Mouse (Mus musculus) thymus, adult 2 months (tissue): ENCODE results near the gene Fgfr2. TPM values are rescaled to one million over a fixed set of nuclear protein-coding genes. Genes with fewer than 3 reads are reported as not detected.

ENCODE experiments used
- DNase-seq: peaks from one replicate; pipeline ENCODE4 v3.0.0; 2021
- H3K27ac ChIP-seq: fragments of 200-500 bp; 2 replicates; pipeline ENCODE4 v1.5.1; 2012; ENCODE audit warnings: low read length, control low read depth; ENCODE audit not compliant: control insufficient read depth, insufficient read depth
- H3K27me3 ChIP-seq: fragments of 200-500 bp; 2 replicates; pipeline ENCODE4 v1.6.1; 2012; ENCODE audit warnings: mild to moderate bottlenecking, low read length, moderate library complexity, mixed read lengths; ENCODE audit not compliant: control insufficient read depth, insufficient read depth
- H3K36me3 ChIP-seq: fragments of 200-500 bp; 2 replicates; pipeline ENCODE4 v1.6.1; 2012; ENCODE audit warnings: mild to moderate bottlenecking, low read length, moderate library complexity; ENCODE audit not compliant: control insufficient read depth, insufficient read depth
- H3K4me1 ChIP-seq: fragments of 200-500 bp; replicated peaks from 2 replicates; pipeline ENCODE4 v1.6.1; 2012; ENCODE audit warnings: low read length; ENCODE audit not compliant: control insufficient read depth, insufficient read depth
- H3K4me3 ChIP-seq: fragments of 200-500 bp; 2 replicates; pipeline ENCODE4 v1.5.1; 2012; ENCODE audit warnings: mild to moderate bottlenecking, low read length, control low read depth, moderate library complexity; ENCODE audit not compliant: control insufficient read depth, insufficient read depth
- CTCF ChIP-seq: fragments of 200-500 bp; IDR thresholded peaks from 2 replicates; pipeline ENCODE4 v1.5.1; 2012; ENCODE audit warnings: mild to moderate bottlenecking, control low read depth, low read length, moderate library complexity, borderline replicate concordance; ENCODE audit not compliant: control insufficient read depth, poor library complexity, insufficient read depth; ENCODE audit errors: extremely low read depth
- POLR2A ChIP-seq: fragments of 200-500 bp; IDR thresholded peaks from 2 replicates; pipeline ENCODE4 v1.6.1; 2012; ENCODE audit warnings: mild to moderate bottlenecking, low read length, control low read depth, moderate library complexity; ENCODE audit not compliant: control insufficient read depth, poor library complexity, insufficient read depth; ENCODE audit errors: extremely low read depth
- WGBS: fragments of 180-500 bp; shearing (Covaris S2); methylation state at CpG from one replicate; pipeline ENCODE4 v1.1.7; 2018; 5-methylcytosine and 5-hydroxymethylcytosine counted together
- polyA plus RNA-seq: library from polyadenylated mRNA; depleted of rRNA; stranded (reverse); fragments of >200 nt; gene quantifications from 2 replicates; pipeline ENCODE4 v1.2.3, GENCODE M21; 2012

The Fgfr2 gene
- polyA plus RNA-seq, 1 experiment, result 12.1 TPM

GRCm38 (mm10) chr7:131970255-131970654, 1152.9 kb downstream of the Fgfr2 start:
- Histone ChIP-seq H3K36me3 (no peaks in the 10 kb centered on the region), H3K27me3 (no peaks in the 10 kb centered on the region), H3K4me3 (no peak overlapping the region), H3K27ac (no peak overlapping the region), H3K4me1 (no peaks in the 10 kb centered on the region)
- WGBS, result 1% methylated on average over 3 of the region's 3 CpGs
- no peak for DNase-seq
- TF ChIP-seq CTCF (no peak), POLR2A (no peak)

- Histone ChIP-seq H3K36me3 (no peaks in the 10 kb centered on the region), H3K27ac (no peak overlapping the region), H3K4me1 (no peaks in the 10 kb centered on the region), H3K4me3 (no peak overlapping the region), H3K27me3 (no peaks in the 10 kb centered on the region)
- TF ChIP-seq CTCF (no peak), POLR2A (no peak)
- WGBS, result 16% methylated on average over 55 of the region's 57 CpGs
- DNase-seq, result no peak
Measured at GRCm38 (mm10) chr7:131966916-131967494, 1156.1 kb downstream of the Fgfr2 start.

DNA sequence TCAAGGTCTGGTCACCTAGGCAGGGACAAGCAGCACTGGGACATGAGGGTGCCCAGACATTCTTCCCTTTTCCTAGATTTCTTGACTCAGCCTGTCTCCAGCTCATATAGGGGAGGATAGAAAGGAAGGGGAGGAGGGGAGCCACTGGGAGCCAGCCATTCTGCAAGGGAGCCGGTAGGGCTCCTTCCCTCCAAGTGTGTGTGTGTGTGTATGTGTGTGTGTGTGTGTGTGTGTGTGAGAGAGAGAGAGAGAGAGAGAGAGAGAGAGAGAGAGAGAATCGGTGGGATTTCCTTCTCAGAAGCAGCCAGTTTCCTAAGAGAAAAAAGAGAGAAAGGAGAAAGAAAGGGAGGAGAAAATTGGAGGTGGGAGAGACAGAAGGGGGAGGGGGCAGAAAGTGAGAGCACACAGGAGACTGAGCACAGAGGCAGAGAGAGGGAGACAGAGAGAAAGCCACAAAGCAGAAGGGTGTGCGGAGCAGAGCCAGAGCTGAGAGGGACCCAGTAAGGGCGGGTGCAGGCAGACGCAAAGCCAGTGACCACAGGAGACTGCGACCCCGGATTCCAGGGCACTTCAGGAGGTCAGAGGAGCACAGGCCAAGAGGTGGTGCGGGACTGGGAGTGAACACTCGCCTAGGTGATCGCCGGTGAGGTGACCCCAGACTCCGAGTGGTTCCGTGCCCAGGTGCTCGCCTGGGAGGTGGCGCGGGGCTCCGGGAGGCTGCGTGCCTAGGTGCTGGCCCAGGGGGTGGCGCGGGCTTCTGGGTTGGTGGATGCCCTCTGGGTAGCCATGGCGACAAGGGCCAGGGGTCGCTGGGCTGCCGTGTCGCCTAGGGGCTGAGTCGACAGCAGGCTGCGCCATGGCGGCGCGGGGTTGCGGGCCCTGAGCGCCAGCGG, 1156.9 kb downstream of the Fgfr2 start, which contains the start of gene Gpr26:
Gpr26 (plus strand) TSS at position 438 of the 893 bp plus-strand sequence.
- DNase-seq, result no peak
- Histone ChIP-seq H3K27me3 (no peaks in the 10 kb centered on the region), H3K4me1 (no peaks in the 10 kb centered on the region), H3K4me3 (no peak within 1 kb of the TSS), H3K36me3 (no peaks in the 10 kb centered on the region), H3K27ac (no peak within 1 kb of the TSS)
- no peak for TF ChIP-seq CTCF
- no peak for TF ChIP-seq POLR2A
- 14% methylated on average over 32 of the region's 32 CpGs for WGBS

DNA sequence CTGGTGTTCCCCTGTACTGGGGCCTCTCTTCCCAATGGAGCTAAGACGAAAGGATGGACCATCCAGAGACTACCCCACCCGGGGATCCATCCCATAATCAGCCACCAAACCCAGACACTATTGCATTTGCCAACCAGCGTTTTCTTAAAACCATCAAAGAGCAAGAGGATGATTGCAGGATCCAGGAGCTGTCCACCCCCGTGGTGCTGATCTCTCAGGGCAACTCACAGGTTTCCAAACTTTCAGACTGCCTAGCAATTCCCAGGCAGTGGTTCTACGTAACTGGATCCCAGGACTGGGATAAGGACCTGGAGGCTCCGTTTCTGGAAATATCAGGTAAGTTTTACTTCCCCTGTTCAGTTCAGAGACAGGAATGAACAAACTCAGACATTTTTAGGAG, 1162.6 kb downstream of the Fgfr2 start:
- Histone ChIP-seq H3K4me1 (no peaks in the 10 kb centered on the region), H3K27me3 (no peaks in the 10 kb centered on the region), H3K36me3 (no peaks in the 10 kb centered on the region), H3K27ac (no peak overlapping the region), H3K4me3 (no peak overlapping the region)
- no peak for DNase-seq
- WGBS, result 29% methylated on average over 6 of the region's 6 CpGs
- TF ChIP-seq CTCF (no peak), POLR2A (no peak)

DNA sequence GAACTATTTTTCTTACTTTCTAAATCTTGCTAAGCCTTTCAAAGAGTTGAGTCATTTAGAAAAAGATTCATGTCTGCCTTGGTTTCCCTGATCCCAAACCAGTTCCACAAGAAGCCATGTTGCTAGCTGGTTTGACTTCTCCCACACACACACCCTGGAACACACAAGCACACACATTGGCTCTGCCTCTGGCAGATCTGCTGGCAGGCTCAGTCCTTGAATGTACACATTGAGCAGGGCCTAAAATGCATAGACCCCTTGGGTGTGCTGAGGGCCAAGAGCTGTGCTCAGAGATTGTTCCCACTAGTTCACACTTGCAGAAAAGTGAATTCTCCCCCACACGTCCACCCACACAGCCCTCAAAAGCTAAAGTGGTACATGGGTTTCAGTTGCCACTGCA, 1164.4 kb downstream of the Fgfr2 start:
- TF ChIP-seq POLR2A, result no peak
- TF ChIP-seq CTCF, result no peak
- H3K36me3 ChIP-seq, result no peaks in the 10 kb centered on the region
- no peak for DNase-seq
- H3K4me3 ChIP-seq, result no peak overlapping the region
- WGBS, result 86% methylated on average over 1 of the region's 1 CpGs
- no peak overlapping the region for H3K27ac ChIP-seq
- no peaks in the 10 kb centered on the region for H3K27me3 ChIP-seq
- H3K4me1 ChIP-seq, result no peaks in the 10 kb centered on the region

DNA sequence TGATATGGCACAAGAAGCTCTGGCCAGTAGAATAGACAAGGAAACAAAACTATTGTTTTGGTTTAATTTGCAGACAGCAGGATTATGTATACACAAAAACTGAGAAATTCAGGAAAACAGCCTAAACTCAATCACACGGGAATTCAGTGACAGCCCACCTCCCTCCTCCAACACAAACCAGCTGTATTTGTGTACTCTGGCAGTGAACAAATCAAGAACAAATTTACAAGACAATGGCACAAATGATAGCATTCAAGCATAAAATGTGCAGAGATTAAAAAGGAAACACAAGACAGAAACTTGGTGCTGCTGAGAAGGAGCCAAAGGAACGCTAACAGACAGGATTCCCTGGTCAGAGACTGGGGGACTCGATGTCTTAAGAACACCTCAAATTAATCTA, 1169.7 kb downstream of the Fgfr2 start:
- WGBS, result 85% methylated on average over 3 of the region's 3 CpGs
- Histone ChIP-seq H3K27me3 (no peaks in the 10 kb centered on the region), H3K27ac (no peak overlapping the region), H3K4me3 (no peak overlapping the region), H3K36me3 (no peaks in the 10 kb centered on the region), H3K4me1 (no peaks in the 10 kb centered on the region)
- TF ChIP-seq POLR2A (no peak), CTCF (no peak)
- no peak for DNase-seq

DNA sequence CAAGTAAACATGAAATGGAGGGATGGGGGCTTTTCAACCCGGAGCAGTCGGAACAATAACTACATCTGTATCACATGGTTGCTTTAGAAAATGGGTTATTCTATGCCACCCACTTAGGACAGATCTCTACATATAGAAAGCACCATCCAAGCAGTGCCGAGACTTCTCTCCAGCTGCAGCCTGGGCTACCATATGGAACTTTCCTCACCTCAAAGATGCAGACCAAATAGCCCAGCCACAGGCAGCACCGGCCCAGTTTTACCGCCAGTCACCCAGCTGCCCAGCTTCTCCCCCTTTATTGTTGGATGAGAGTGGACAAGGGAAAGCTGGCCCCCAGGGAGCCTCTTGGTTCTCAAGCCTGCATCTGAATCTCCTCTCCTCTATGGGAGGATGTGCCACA, 1172.0 kb downstream of the Fgfr2 start:
- 90% methylated on average over 5 of the region's 5 CpGs for WGBS
- H3K4me3 ChIP-seq, result no peak overlapping the region
- H3K27ac ChIP-seq, result no peak overlapping the region
- TF ChIP-seq POLR2A, result no peak
- no peak for TF ChIP-seq CTCF
- no peaks in the 10 kb centered on the region for H3K36me3 ChIP-seq
- no peak for DNase-seq
- H3K27me3 ChIP-seq, result no peaks in the 10 kb centered on the region
- no peaks in the 10 kb centered on the region for H3K4me1 ChIP-seq
